Mouse (Mus musculus) induced T-regulatory cell, adult 2 months (primary cell): ENCODE results near the gene Itga3.

Experiments
- DNase-seq: peaks from one replicate; pipeline ENCODE4 v3.0.0-alpha.2; 2012; ENCODE audit warnings: low read depth

The Itga3 gene

DNA sequence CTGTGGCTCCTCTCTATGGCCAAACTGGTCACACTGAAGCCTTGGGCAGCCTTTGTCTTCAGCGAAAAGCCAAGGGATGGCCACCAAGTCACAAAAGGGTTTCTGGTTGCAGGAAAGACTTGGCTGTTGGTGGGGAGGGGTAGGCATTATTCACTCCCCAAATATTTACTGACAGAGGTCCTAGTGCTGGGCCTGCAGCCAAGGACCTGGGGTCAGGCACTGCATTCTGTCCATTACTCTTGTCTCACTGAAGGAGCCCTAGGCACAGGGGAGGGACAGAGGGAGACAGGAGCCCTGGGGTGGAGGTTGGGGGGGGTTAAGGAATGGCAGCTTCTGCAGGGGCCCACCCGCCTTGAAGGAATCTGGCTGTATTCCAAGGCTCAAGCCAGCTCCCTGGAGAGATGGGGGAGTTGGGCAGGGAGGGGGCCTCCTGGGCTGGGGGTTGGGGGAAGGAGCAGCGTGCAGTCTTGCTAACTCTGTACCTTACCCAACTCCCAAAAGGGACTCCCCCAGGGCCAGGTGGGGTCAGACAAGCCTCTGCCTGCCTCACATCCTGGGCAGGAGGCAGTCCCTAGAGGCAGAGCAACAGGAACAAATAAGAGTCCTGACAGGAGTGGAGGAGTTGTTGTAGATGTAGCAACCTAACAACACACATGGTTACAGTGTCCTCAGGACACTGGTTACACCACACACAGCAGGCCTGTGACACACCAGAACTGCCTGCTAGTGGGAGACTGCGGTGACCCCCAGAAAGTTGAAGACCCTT is 20.2 kb upstream of the Itga3 start:
- no peak for DNase-seq

DNA sequence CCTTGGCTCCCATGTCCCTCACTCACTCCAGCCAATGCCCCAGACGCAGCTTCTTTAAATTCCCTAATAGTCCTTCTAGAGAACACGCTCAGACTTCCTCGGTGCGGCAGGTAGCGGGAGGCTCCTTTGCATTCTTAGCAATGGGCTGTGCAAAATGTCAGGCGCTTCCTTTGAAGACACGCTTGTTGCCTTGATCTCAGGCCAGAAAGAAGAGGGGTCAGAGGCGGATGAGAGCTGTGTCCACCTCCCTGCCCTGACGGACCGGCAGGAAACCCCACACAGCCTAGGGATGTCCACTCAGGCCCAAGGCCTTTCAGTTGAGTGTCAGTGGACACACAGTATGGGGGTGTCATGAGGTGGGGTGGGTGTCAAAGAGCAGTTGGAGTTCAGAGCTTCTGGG is 19.0 kb upstream of the Itga3 start:
- no peak for DNase-seq

DNA sequence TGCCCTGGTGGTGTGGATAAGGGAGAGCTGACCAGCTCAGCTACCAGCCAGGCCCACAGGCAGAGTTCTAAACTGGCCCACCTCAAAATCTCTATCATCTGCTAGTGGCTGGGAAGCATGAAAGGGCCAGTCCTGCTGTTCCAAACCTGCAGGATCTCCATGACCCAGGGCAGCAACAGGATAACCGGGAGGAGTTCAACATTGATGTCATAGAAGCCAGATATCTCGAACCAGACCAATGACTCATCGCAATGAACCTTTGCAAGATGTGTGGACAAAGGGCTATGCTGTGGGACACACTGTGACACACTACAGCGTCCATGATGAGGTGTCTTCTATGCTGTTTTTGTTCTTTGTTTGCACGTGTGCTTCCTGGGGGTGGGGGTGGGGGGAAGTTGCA is 16.5 kb upstream of the Itga3 start:
- no peak for DNase-seq

DNA sequence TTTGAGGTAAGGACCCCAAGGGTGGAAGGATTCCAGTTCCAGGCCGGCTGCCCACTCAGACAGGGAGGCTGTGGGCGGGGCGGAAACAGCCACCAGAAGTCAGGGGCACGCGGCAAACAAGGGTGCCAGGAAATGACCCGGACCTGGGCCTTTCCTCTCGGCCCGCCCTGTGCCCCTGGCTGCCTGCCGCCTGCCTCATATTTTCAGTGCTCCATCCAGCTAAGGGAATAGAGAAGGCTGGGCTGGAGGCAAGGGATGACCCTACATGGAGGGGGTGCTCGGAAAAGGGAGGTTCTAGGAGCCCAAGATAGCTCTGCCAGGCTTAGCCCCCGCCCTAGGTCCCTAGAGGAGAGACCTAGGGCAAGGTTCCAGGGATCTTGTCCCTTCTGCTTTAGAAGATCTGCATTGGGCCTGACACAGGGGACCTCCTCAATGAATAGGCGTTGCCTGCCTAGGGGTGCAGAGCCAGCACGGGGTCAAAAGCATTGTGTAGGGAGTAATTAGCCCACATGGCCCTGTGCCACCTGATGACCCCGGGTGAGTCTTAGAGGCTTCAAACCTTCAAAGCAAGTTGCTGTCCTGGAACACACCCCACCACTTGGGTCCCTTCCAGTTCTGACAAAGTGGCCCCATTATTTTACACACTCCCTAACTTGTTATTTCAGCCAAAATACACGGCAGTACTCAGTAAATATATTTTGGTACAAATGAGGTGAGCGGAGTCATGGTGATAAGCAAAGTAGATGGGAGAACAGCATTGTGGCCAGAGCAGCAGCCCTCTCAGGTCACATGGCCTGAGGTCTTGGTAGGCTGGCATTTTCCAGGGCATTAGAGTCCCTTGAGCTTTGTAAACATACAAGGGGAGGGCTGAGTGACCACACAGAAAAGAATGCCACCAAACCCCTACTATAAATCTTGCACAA is 12.5 kb upstream of the Itga3 start:
- no peak for DNase-seq

DNA sequence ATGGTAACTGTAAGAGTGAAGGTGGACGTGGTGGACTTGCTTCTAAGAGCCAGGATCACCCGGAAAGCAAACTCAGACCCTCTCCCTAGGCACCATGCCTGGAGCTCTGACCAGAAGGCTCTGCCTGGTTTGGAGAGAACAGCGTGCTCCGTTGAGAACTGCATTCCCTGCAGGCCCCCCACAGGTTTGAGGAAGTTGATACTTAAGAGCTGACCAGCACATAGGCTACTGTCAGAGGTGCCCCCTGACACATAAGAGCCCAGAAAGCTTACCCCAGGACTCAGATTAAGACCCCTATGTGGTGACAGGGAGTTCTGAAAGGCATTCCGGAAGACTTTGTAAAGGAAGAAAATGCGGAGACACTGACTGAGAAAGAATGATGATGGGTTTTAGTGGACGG is 11.7 kb upstream of the Itga3 start:
- no peak for DNase-seq

DNA sequence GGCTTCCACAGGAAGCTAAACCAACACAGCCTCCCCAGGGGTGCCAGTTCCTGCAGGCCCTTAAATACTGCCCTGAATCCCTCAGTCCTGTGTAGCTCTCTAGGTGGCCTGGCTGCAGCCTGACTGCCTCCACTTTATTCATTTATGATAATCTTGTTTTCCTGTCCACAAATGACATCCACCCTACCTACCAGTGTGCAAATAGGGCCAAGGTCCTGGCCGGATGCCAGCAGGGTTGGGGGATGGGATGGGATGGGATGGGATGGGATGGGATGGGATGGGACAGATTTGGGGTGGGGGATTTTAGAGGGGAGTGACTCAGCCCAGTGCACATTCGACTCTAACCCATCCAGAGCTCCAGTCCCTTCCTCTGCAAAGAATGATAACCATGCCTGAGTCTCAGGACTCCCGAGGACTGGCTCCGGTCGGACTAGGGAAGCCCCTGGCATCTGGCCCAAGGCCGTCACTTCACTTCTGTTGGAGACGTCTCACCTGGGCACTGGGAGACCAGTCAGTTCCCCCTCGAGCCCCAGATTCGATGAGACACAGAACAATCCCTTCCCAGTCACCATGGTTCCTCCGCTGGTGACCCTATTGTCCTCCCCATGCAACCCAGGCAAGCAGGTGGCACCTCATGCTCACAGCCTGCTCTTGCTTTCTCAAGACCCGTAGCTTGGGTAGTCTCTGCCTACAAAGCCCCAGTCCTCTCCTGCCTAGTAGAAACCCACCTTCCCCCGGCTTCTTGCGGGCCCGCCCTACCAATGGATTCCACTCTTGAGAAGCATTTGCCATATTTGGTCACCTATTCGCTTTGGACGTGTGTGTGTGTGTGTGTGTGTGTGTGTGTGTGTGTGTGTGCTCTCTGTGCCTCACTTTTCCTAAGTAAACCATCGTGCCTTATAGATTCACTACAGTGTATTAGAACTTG is 11.0 kb upstream of the Itga3 start:
- no peak for DNase-seq

DNA sequence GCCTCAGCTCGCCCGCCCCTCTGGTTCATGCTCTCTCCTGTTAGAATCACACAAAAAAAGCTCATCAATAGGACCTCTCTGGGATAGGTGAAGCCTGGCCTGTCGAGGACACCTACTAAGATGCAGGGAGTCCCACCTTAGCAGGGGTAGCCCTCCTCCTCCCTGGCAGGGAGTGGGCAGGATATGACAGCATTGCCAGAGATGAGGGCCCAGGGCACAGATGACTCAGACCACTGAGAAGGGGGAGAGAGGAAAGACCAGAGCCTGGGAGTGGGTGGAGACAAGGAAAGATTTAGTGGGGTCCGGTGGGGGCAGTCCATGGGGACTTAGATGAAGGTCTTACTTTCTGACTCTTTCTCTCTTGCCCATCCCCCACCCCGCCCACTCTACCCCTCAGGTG is 9.6 kb upstream of the Itga3 start:
- no peak for DNase-seq

DNA sequence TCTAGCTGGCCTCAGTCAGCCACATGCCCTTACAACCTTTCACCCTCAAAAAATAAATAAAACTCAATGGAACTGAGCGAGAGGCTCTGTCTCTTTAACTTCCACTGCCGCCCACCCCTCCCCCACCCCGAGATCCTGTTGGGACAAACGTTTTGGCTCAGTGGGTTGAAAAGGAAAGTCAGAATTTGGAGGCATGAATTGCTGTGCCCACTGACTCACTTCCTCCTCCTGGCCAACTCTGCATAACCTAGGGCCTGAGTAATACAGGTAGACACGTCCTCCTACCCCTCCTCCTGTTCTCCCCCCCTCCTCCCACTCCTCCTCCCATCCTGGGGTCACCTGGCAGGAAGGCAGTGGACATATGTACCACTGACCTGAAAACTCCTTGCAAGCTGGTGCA is 9.1 kb upstream of the Itga3 start:
- no peak for DNase-seq

DNA sequence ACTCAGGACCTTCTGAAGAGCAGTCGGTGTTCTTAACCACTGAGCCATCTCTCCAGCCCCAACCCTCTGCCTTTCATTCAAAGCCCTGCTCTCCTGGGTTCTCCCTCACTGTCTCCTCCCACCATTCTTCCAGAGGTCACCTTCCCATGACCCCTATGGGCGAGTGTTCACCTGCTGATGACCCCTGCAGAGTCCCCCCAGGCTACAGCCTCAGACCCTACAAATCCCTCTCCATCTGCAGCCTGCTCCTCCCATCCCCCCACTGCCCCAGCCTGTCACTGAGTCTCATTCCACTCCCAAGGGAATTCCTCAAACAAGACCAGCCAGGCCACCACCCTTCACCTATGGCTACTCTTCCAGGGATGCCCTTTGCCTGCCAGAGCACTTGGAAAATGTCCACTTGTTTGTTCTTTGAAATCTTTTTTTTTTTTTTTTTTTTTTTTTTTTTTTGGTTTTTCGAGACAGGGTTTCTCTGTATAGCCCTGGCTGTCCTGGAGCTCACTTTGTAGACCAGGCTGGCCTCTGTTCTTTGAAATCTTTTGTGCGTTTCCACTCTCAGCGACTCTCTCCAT is 8.3 kb upstream of the Itga3 start:
- no peak for DNase-seq

DNA sequence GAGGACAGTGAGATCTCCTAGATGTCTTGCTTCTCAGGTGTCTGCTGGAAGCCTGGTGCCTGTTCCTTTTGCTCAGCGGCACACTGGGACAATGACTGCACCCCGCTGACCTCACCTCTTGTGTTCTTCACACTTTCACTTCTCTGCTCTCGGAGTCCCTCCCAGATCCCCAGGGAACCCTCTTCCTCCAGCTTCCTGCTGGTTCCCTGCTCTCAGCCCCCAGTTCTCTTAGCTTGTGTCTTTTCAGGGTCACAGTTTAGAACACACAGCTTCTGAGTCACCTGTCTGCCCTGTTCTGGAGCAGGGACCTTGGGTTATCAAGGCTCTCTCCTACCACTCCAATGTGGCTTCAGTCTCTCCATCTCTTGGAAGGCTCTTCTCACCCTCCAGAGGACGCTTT is 7.6 kb upstream of the Itga3 start:
- DNase-seq, result no peak

DNA sequence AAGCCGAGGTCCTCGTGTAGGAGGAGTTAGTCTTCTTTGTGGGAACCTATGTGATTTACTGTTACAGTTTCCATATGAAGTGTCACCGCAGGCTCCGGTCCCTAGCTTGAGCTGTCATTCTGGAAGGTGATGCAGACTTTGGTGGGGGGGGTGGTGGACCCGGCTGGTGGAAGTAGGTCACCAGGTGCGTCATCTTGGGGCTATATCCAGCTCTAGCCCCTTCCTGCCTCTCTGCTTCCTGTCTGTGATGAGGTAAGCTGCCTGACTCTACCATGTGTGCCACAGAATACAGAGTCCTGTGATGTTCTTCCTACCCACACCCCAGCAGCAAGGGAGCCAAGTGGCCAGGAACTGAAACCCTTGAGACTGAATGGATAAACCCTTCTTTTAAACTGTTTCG is 6.3 kb upstream of the Itga3 start:
- peak; percentile 52 for DNase-seq

DNA sequence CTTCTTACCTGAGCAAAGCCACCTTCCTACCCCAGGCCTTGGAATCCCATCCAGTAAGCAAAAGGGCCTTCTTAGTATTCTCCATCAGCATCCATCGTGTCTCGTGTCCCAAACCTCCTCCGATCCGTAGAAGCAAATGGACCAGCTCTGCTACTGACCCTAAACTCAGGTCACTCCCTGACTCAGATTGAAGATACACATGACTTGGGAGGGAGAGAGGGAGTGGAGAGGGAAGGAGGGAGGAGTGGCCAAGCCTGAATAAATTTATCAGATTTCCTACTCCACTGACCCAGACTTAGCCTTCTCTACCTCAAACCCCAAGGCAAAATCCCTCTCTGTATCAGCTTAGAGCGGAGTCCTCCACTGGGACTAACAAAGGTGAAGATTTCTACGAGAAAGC is 4.2 kb upstream of the Itga3 start:
- DNase-seq, result no peak

DNA sequence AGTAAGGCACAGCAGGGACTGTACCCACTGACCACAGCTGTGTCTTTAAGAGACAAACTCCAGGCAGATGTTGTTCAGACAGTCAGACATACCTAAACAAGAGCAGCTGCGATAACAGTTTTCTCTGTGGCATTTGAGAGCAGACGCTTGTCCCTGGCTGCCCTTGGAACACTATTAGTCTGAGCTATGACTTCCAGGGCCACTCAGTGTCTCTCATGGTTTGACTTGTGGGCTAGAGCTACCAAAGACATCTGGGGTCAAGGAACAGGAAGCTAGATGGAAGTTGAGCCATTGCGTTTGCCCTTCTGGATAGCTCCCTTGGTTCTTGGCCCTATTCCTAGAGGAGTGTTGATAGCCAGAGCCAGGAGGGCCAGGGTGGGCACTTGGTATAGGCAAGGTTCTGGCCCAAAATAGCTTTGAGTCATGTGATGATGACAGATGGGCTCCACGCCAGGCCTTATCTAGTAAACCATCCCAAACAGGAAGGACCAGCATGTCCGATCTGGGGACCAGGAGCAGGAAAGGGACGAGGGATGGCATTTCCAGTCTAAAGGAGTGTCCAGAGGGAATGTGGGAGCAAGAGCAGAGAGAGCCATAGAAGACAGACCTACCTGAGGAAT is 2.8 kb upstream of the Itga3 start:
- DNase-seq, result no peak

DNA sequence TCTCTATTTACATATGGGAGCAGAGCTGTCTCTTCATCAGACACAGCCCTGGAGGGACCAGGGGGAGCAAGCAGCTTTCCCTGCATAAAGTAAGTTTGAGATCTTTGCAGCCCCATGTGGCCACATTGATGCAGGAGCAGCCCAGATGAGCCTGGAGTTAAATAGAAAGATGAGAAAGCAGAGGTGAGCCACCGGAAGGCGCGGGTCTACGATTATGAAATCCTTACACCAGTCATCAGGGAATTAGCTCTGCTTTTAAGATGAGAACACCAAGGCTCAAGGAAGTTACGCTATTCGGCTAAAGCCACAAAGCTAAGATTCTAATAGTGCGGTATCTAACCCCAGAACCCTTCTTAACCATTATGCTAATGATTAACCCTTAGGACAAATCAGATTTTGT is 1.4 kb upstream of the Itga3 start:
- DNase-seq, result no peak

DNA sequence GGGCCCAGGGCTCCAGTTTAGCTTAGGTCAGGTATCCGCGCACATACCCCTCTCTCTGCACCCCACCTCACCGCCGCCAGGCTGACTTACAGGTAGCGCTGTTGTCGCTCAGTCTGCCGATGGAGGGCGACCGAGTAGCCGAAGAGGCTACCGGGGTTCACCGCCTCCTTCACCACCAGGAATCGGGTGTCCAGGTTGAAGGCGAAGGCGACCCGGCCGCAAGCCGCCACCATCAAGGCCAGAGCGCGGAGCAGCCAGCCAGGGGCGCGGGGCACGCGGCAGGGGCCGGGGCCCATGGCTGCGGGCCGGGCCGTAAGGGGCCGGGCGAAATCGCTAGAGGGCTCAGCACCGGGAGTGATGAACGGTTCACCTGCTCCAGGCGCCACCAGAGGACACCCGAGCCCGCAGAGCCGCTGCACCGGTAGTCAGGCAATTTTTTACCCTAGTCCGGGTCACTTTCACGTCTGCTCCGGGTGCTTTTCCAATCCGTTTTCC is 513 bp downstream of the Itga3 start:
- DNase-seq, result peak; percentile 76

DNA sequence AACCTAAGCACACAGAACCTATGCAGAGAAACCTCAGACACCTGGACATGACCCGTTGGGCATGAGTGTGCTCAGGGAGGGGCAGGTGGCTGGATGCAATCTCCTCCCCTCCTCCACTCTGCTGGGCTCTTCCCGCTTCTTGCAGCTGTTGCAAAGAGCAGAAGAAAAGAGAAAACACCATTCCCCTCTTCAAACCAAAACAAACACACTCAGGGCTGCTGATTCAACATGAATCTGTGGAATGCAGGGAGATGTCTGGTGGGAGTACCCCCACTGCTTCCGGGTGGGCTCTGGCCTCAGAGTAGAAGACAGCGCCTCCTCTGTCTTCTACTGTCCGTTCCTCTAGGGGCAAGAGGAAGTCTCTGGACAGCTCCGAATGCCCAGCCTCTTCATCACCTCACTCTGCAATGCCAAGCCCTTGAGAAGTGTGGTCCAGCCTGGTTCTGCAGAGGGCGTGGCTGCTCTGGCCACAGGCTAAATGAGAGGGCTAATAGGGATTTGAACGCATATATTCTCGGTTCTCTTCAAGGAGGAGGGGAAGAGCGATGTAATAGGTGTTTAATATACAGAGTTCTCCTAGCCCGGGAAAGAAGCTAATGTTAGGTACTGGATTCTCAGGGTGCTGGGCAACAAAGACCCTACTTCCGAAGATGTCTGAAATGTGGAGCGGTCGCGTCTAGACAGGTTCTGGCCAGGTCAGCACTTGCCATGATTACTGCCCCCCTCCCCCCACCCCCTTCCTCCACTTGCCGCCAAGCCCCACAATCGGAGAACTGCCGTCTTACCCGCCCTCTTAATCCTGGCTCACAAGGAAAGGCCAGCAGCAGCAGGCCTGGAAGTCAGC is 1.2 kb downstream of the Itga3 start:
- no peak for DNase-seq

DNA sequence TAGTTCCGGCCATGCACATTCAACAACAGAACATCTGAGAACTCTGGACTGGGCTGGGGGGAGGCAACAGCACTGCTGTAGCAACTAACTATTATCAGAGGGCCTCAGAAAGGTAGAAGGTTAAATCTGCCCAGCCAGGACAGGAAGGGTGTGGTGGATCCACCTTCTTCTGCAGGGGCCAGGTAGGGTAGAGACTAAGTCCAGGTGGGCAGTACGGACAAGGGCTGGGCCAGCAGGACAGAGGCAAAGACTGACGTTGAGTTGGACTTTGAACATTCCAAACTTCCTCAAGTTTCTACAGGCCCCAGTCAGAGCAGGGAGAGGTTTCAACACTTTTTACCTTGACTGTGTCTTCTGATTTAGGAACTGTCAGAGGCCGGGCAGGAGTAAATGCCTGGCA is 1.9 kb downstream of the Itga3 start:
- no peak for DNase-seq

DNA sequence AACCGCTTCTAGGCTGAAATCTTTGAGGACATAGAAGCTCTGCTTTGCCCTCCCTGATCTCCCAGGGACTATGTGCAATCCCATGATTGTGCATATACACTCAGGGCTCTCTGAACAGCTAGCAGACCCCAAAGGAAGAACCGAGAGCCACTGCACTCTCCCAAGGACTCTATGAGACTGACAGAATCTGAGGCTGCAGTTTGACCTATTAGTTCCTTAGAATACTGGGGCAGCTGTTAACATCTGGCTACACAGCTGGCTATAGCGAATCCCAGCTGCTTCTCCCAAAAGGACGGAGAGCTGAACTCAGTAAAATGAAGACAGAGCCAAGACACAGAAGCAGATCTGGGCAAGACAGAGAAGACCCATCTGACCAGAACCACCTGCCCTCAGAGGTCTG is 2.8 kb downstream of the Itga3 start:
- no peak for DNase-seq

DNA sequence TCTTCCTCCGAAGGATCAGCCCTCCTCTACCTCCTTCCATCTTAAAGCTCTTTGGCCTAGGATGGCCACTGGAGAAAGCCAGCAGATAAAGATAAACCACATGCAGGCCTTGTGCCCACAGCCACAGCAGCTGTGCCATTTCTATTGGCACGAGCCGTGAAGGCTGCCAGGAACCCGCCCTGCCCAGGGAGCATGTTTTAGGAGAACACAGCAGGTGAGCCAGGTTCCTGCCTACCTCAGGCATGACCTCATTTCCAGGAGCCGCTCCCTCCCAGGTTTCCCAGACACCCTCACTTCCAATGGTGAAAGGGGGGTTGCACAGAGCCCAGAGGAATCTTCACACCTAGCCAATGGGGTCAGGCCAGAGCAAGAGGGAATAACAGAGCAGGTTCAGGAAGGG is 3.8 kb downstream of the Itga3 start:
- no peak for DNase-seq

DNA sequence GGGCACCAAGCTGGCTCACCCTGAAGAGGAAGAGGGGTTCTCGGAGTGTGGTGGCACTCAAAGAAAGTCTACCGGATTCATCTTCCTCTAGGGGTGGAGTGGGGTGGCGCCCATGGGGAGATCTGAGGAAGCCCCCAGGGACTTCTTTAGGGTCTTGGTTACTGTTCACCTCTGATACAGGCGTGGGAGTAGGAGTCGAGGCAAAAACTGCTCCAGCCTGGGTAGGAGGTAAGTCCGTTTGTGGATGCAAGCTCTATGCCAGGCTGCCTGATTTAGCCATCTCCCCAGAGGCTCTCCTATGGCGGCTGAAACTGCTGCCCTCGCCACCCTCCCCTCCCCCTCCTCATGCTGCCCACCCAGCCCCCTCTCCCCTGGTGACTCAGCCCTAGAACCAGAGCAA is 4.5 kb downstream of the Itga3 start:
- no peak for DNase-seq
